Mouse (Mus musculus) megakaryocyte, embryonic 14.5 days (primary cell): ENCODE measurements around the gene Hand2. TPM values are rescaled to one million over a fixed set of nuclear protein-coding genes. Genes with fewer than 3 reads are reported as not detected.

Experiments used
- H3K27me3 ChIP-seq: replicated peaks from 2 replicates; pipeline ENCODE3; 2012; ENCODE audit warnings: inconsistent platforms
- H3K36me3 ChIP-seq: replicated peaks from 2 replicates; pipeline ENCODE3; 2012; ENCODE audit warnings: low read length, inconsistent platforms, mixed read lengths
- H3K4me1 ChIP-seq: 2 replicates; pipeline ENCODE4 v1.6.1; 2012; ENCODE audit warnings: inconsistent platforms
- H3K4me3 ChIP-seq: replicated peaks from 2 replicates; pipeline ENCODE3; 2012; ENCODE audit warnings: moderate library complexity, mild to moderate bottlenecking, inconsistent platforms
- H3K9me3 ChIP-seq: 2 replicates; pipeline ENCODE4 v1.6.1; 2012; ENCODE audit warnings: inconsistent platforms
- FLI1 ChIP-seq: IDR thresholded peaks from 2 replicates; pipeline ENCODE4 v1.6.1; 2012; ENCODE audit warnings: low read length, inconsistent platforms, mixed read lengths
- GATA1 ChIP-seq: IDR thresholded peaks from 3 replicates; pipeline ENCODE4 v1.6.1; 2012; ENCODE audit warnings: mixed read lengths, low read length, inconsistent platforms, borderline replicate concordance
- polyA plus RNA-seq: library from polyadenylated mRNA; stranded (reverse); fragments of >175 nt; gene quantifications from 2 replicates; pipeline ENCODE4 v1.2.3, GENCODE M21; 2012; ENCODE audit warnings: low replicate concordance; ENCODE audit not compliant: insufficient read depth

Hand2 gene
- 0.03 TPM in 1 of 2 replicates, not detected in the other for polyA plus RNA-seq

DNA sequence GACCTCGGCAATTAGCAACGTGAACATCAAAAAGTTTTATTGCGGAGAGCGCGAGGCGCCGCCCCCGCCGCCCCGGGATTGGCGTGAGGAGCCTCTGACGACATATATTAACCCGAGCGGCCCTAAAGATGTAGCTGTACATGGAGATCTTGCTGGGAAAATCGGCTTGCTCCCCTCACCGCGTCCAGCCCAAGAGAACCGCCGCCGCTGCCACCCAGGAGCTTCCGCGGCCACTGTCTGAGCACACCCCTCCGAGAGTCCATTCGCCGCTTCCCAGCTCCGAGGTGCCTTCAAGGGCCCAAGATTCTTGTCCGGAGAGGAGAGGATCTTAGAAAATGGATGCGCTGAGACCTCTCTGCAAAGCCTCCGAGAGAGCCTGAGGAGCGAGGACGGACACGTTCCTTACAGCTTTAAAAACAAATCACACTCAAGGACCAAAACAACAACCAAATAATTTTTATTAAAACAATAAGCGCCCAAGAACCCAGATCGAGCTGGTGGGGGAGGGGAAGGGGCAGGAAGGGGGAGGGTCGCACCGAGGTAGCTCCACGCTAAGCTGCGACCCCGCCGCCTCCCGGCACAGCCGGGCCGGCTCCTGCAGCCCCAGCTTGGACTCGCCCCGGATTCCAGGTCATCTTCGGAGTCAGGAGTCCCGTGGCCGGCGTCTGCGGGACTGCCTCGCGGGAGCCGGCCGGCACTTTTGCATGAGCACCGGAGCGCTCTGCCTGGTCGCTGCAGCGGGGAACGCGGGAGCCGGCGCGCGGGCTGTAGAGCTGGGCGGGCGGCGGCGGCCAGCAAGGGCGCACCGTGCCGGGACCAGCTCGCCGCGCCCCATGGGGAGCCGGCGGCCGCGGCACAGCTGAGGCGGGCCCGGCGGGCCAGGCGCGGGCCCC is at the start of gene Hand2:
TSS of gene Hand2 (plus strand) at position 133 of the 893 bp plus-strand sequence.
- H3K27me3 ChIP-seq, result peaks cover 94% of the 10 kb centered on the region

DNA sequence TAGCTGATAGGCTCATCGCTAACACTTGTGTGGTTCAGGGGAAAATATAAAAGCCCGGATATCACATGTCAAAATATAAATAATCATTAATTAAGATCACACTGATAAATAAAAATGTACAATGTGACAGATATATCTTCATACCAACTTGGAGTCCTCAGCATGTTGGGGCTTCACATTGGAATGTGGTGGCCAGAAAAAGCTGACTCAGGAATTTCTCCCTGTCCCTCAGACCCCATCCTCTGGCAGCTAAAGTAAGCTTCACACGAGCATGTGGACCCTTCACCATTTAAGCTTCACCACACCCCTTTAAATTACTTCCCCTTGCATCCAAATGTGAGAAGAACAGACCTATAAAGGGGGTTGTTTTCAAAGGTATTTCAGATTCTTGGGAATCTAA is 47.7 kb upstream of the Hand2 start:
- no peaks in the 10 kb centered on the region for H3K9me3 ChIP-seq
- H3K36me3 ChIP-seq, result no peaks in the 10 kb centered on the region
- H3K27me3 ChIP-seq, result no peaks in the 10 kb centered on the region
- H3K4me3 ChIP-seq, result no peak overlapping the region
- H3K4me1 ChIP-seq, result no peaks in the 10 kb centered on the region
- TF ChIP-seq GATA1 (no peak), FLI1 (no peak)

More for the DNA sequence above, at the start of gene Hand2:
- Histone ChIP-seq H3K4me3 (peak within 1 kb of the TSS; percentile 75), H3K36me3 (no peaks in the 10 kb centered on the region), H3K4me1 (peaks cover 34% of the 10 kb centered on the region), H3K9me3 (peaks cover 5% of the 10 kb centered on the region; the same call in 1 of the 2 replicates)
- TF ChIP-seq FLI1 (no peak), GATA1 (no peak)

DNA sequence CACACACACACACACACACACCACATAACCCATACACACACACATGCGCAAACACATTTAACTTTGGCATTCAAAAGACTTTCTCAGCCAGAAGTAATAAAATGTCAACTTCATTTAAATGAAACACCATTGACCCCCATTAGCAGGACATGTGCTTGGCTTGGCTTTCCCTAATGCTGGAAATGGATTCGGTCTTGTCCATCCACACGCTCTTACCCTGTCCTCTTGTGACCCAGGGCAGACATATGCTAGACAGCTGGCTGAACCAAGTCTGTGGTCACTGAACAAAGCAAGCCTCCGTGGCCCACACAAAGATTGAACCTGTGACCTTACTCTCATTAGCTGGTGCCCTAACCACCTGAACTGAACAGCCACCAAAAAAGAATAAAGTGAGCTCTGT is 27.3 kb upstream of the Hand2 start:
- peaks cover 6% of the 10 kb centered on the region for H3K9me3 ChIP-seq
- H3K27me3 ChIP-seq, result no peaks in the 10 kb centered on the region
- TF ChIP-seq GATA1, result no peak
- no peak for TF ChIP-seq FLI1
- H3K4me3 ChIP-seq, result no peak overlapping the region
- no peaks in the 10 kb centered on the region for H3K4me1 ChIP-seq
- H3K36me3 ChIP-seq, result no peaks in the 10 kb centered on the region

DNA sequence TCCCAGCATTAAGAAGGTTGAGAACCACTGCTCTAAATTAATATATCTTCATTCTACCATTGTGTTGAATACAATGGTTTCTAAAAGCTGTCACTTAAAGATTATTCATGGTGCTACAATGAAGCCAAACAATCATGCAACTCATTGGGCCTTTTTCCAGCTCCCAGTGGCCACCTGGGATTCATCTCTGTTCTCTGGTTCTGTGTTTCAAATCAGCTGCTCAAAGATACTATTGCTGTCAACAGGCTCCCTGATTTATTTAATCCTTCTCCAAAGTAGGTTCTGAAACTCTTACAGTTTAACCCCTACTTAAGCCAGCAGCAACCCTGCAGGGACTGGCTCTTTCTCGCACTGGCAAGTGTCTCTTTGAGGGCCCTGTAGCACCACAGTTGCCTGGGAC is 17.3 kb upstream of the Hand2 start:
- no peaks in the 10 kb centered on the region for H3K4me1 ChIP-seq
- no peak overlapping the region for H3K4me3 ChIP-seq
- no peaks in the 10 kb centered on the region for H3K36me3 ChIP-seq

DNA sequence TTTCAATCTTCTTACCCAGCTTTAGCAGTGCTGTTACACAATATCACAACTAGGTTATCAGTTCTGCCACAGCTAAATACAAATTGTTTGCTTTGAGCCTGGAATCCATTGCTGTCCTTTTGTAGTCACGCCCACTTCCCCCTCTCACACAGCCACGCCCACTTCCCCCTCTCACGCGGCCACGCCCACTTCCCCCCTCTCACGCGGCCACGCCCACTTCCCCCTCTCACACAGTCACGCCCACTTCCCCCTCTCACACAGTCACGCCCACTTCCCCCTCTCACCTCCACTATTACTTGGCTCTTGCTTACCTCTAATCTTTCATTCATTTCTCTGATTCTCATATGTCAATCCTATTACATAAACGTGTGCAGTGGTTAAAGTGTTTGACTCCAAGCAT is 15.8 kb upstream of the Hand2 start:
- Histone ChIP-seq H3K27me3 (no peaks in the 10 kb centered on the region), H3K4me3 (no peak overlapping the region), H3K36me3 (no peaks in the 10 kb centered on the region), H3K9me3 (no peaks in the 10 kb centered on the region), H3K4me1 (no peaks in the 10 kb centered on the region)
- TF ChIP-seq GATA1 (no peak), FLI1 (no peak)

More for the DNA sequence above, 17.3 kb upstream of the Hand2 start:
- no peak for TF ChIP-seq FLI1
- no peak for TF ChIP-seq GATA1
- Histone ChIP-seq H3K9me3 (no peaks in the 10 kb centered on the region), H3K27me3 (no peaks in the 10 kb centered on the region)

DNA sequence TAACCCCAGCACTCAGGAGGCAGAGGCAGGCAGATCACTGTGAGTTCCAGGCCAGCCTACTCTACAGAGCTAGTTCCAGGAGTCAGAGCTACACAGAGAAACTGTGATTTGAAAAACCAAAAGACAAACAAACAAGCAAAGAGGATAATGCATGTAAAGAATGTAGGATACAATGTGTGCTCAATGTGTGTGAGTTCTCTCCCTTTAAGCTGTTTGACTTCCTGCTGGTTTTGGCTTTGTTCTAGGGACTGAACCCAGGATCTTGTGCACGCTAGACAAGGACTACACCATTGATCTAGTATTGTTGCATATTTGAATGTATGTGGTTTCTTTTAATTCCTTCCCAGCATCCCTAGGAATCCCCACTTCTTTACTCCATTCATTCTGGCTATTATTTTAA is 14.3 kb upstream of the Hand2 start:
- Histone ChIP-seq H3K9me3 (no peaks in the 10 kb centered on the region), H3K4me3 (no peak overlapping the region), H3K36me3 (no peaks in the 10 kb centered on the region), H3K4me1 (no peaks in the 10 kb centered on the region), H3K27me3 (peaks cover 3% of the 10 kb centered on the region)
- TF ChIP-seq FLI1, result no peak

DNA sequence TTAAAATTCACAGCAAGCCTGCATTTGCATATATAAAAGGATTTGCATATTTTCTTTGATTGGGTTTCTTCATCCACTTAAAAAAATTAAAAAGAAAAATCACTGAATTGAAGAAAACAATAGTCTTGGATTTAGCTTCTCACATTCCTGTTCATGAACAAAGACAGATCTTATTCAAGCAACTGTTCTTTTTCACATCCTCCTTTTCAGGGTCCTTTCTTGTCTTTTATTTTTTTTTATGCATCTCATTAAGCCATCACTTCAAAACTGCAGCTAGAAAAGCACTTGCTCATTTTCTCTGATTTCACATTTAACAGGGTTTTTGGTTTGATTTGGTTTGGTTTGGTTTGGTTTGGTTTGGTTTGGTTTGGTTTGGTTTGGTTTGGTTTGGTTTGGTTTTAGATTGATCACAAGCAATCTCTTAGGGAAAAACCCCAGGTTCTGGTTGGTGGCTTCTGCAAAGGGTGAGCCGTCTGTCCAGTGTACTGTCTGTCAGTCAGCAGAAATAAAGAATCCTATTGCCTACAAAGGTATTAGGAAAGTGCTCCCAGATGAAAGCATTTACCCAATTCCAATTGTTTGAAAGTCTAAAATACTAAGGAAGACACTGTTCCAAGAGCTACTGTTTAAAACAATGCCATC is 10.8 kb upstream of the Hand2 start:
- no peak for TF ChIP-seq FLI1
- H3K36me3 ChIP-seq, result no peaks in the 10 kb centered on the region

DNA sequence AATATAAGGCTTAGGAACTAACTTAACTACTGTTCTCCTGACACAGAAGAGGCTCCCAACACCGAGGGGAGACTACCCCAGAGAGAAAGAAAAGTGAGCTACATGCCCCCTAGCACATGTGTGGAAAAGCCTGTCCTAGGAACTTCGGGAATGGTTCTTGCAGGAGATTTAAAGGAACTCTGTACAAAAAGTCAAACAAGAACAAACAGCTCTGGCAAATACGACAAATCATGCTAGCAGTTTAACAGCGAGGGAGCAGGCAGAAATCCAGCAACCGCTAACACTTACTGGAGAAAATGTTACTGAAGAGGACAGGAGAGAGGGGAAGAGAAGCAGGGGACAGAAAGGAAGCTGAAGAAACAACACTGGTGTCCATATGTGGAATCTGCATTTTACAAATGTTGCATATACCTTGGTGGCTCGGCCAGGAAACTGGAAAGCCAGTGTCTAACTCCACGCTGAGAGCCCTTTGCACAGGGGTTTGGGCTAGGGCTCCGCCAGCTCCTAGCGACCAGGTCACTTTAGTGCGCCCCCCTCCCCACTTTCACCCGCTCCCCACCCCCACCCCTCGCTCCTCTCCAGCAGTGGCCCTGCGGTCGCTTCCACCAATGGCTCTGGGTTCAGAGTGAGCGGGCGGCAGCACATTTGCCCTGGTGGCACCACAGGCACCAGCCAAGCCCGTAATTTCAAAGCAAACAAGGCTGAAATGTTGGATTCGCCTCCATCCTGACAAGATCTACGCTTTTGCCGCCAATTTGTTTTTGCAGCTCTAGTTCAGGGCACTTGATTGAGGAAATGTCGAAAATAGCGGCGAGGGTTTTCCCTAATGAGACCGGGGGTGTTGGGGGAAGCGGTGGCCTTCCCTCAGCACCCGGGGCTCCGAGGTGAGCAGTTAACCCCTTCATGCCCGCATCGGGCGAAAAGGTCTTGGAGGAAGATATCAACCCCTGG is 8.5 kb upstream of the Hand2 start:
- Histone ChIP-seq H3K9me3 (peaks cover 11% of the 10 kb centered on the region), H3K4me1 (peaks cover 10% of the 10 kb centered on the region), H3K36me3 (no peaks in the 10 kb centered on the region), H3K27me3 (peaks cover 50% of the 10 kb centered on the region), H3K4me3 (peak overlapping the region; percentile 82)
- TF ChIP-seq GATA1 (no peak), FLI1 (no peak)

More for the DNA sequence above, 10.8 kb upstream of the Hand2 start:
- peaks cover 10% of the 10 kb centered on the region for H3K4me1 ChIP-seq
- H3K4me3 ChIP-seq, result no peak overlapping the region
- H3K27me3 ChIP-seq, result peaks cover 32% of the 10 kb centered on the region
- peaks cover 11% of the 10 kb centered on the region for H3K9me3 ChIP-seq

DNA sequence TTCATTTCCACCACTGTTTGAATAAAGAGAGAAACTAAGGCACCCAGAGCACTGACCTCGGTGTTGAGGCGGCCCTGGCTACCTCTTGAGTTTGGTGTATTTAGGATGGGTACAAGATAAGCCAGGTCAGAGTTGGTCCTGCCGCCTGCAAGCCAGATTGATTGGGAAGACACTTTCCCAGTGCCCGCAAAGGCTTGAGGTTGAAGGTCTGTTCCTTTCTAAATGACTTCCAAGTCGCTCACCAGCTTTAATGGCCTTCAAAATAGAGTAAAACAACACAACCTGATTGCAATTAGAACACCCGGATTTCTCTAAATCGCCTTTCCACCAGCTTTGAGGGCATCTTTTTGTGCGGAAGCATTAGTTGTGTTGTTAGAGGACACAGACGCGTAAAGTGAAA is 7.2 kb upstream of the Hand2 start:
- H3K9me3 ChIP-seq, result peaks cover 11% of the 10 kb centered on the region
- H3K4me1 ChIP-seq, result peaks cover 10% of the 10 kb centered on the region
- H3K4me3 ChIP-seq, result no peak overlapping the region
- TF ChIP-seq GATA1 (no peak), FLI1 (no peak)
- no peaks in the 10 kb centered on the region for H3K36me3 ChIP-seq
- H3K27me3 ChIP-seq, result peaks cover 62% of the 10 kb centered on the region
